Mouse (Mus musculus) small intestine, adult 10 weeks (tissue): Measurements from ENCODE around the gene Srpk3. TPM values are rescaled to one million over a fixed set of nuclear protein-coding genes. Genes with fewer than 3 reads are reported as not detected.

Source experiments
- polyA plus RNA-seq: library from polyadenylated mRNA; stranded (reverse); fragments of 350-450 nt; fragmentation: Illumina TruSeq; extraction: RNeasy Lipid Tissue Mini Kit (QIAGEN cat#74804); gene quantifications from one replicate; pipeline ENCODE4 v1.2.3, GENCODE M21; 2014; ENCODE audit warnings: low replicate concordance

The Srpk3 gene
- polyA plus RNA-seq, result not detected

DNA sequence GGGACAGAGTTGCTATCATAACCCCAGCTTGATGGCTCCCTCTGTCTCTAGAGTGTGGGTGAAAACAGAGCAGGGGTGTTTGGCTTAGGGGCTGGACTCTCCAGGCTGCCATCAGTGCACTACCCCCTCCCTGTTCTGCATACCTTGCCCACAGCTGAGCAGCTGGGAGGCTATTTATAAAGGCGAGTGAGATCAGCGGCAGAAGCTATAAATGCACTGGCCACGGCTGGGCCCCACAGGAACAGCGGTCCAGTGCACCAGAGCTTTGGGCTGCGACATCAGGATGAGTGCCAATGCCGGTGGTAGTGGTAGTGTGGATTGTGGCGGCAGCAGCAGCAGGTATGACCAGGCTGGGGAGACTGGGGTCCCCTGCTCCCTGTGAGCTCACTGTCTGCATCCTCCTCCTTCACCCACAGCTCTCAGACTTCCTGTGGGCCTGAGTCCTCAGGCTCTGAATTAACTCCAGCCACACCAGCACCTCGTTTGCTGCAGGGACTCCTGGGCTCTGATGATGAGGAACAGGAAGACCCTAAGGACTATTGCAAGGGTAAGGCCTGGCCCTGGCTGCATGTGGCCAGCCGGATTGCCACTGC is at the start of gene Srpk3:
Gene Srpk3, plus strand, starts transcription at position 238 of the 593 bp plus-strand sequence.

DNA sequence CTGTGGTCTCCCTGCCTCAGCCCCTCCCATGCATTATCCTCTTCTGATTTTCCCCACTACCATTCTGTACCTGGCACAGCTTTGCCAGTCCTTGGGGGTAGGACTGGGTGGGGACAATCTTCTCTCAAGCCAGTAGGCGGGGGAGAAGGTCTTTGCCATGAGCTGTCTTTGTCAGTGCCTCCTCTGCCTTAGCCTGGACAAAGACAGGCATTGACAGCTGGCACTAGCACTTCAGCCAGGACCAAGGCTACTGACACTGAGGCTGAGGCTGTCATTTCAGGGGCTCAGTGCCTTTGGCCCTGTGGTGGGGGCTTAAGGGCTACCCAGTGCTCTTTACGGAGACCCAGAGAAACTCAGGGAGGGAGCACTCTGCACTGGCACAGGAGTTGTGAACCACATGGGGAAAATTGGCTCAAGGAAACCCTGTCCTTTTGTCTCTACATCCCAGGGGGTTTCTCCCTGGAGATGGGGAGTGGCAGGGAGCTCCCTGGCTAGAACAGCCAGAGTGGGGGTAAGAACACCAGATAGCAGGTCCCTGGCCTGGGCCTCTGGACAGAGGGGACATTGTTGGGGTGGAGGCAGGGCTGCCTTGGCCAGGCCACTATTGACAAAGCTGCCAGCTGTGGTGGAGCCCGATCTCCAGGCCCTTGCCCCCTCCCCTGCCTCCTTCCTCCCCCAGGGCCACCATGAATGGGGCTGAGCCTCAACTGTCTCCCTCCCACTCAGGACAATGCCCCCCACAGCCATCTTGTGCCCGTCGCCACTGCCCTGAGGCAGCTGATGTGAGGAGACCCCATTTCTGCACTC is 17.7 kb upstream of the Srpk3 start, which contains the start of gene Plxnb3:
Gene Plxnb3, plus strand, starts transcription at position 757 of the 807 bp plus-strand sequence.

DNA sequence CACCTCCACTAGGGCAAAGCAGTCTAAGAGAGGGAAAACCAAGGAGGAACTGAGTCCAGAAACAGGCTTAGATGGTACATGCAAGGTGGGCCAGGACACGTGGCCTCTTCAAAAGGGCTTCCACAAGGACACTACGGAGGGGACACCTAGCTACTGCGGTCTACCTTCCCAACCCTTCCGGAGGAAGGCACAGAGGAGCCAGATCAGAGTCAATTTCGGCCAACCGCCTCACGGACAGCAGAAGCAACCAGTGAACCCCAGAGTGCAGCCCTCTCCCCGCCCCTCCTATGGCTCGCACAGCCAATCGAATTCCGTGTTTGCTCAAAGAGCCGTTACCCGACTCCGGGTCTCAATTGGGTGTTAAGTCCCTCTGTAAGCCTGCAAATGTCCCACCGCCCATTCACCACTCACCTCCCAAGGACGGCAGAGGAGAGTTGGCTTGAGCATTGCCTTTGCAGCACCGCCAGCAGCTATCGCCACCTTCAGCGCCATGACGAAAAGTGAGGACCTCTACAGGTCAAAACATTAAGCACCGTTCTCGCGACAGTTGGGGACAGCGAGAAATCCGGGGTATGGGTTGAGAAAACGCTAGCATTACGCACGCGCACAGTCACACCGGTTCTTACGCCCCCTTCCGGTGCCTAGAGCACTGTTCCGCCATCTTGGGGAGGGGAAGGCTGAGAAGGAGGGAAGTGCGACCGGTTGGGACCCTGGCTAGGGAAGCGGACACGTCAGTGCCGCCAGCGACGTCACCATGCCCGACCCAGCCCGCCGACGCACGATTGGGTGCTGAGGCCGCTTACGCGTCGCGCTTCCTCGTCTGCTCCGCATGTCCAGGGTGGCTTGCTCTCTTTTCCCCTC is 12.4 kb downstream of the Srpk3 start, which contains the start of the genes Idh3g and Ssr4:
Gene Idh3g, minus strand, starts transcription at position 534 of the 861 bp plus-strand sequence.
Gene Ssr4, plus strand, starts transcription at position 665 of the 861 bp plus-strand sequence.

DNA sequence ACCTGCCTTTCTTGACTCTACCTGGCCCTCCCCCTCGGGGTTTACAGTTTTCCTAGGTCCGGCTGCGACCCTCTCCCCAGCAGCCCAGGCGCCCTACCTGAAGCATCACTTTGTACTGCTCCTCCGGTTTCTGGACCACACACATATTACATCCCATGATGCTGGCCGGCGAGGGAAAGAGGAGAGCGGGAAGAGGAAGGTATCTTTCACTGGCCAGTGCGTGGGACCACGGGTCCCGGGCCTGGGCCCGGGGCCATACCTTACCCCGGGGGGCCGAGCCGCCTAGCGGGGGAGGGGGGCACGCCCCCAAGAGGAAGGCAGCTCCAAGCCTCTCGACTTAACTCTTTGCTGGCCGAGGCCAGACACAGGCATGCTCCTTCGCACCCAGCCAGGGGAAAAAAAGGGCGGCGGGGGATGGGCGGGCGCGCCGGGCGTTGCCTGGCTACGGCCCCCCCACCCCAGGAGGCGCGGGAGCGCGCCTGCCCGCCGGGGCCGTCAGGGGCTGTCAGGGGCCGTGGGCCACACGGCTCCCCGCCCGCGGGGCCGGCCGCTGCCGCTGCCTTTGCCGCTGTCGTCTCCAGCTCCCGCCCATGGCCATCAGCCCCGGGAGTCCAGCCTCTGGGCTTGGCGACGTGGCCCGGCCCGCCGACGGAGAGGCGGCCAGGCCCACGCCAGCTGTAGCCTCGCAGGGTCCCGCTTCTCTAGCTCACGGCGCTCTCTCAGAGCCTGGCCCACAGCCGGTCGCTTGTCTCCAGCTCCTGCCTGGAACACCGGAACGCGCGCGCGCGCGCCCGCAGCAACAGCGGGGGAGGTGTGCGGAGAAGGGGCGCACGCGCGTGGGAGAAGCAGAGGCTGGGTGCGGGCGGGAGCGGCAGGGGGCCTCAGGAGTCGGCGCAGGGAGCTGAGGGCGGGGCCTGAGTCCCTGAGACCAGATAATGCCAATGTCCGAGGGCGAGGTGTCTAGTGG is 50.3 kb downstream of the Srpk3 start, which contains the start of gene Pdzd4:
Gene Pdzd4, minus strand, starts transcription at position 785 of the 967 bp plus-strand sequence.

Other genes with a start within 250 kb of the Srpk3 start
- gene Dusp9, start 135.0 kb upstream of the Srpk3 start, polyA plus RNA-seq, result not detected
- not detected for gene Pnck, start 114.3 kb upstream of the Srpk3 start, polyA plus RNA-seq
- 276 TPM for gene Slc6a8, start 101.3 kb upstream of the Srpk3 start, polyA plus RNA-seq
- gene Bcap31, start 58.2 kb upstream of the Srpk3 start, polyA plus RNA-seq, result 178 TPM
- 5.5 TPM for gene Abcd1, start 57.8 kb upstream of the Srpk3 start, polyA plus RNA-seq
- gene Plxnb3, start 17.3 kb upstream of the Srpk3 start, polyA plus RNA-seq, result not detected
- 18.0 TPM for gene Idh3g, start 12.5 kb downstream of the Srpk3 start, polyA plus RNA-seq
- 25.0 TPM for gene Ssr4, start 12.6 kb downstream of the Srpk3 start, polyA plus RNA-seq
- gene Pdzd4, start 50.6 kb downstream of the Srpk3 start, polyA plus RNA-seq, result 0.22 TPM
- not detected for gene Avpr2, start 117.7 kb downstream of the Srpk3 start, polyA plus RNA-seq
- gene L1cam, start 121.7 kb downstream of the Srpk3 start, polyA plus RNA-seq, result 3.1 TPM
- 1.0 TPM for gene Arhgap4, start 147.5 kb downstream of the Srpk3 start, polyA plus RNA-seq
- 2.1 TPM for gene Naa10, start 147.5 kb downstream of the Srpk3 start, polyA plus RNA-seq
- gene Renbp, start 156.4 kb downstream of the Srpk3 start, polyA plus RNA-seq, result 0.33 TPM
- gene Hcfc1, start 192.0 kb downstream of the Srpk3 start, polyA plus RNA-seq, result 21.6 TPM
- gene Irak1, start 249.5 kb downstream of the Srpk3 start, polyA plus RNA-seq, result 25.2 TPM